In the genomic region with DNA sequence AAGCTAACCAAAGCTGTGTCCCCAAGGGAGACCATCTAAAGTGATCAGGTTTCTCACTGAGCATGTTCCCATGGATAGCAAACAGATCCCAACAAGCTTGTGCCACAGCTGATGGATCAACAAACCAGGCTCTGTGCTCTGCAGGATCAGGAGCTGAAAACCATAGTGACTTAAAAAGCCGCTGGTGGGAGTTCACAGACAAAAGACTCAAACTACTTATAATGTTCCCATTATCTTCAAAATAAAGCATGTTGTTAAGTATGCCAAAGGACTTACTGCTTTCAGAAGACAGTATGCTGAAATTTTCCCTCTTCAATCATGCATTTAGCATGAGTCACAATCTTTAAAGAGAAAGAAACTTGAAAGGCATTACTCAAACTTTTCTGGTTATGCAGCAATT, we compare ENCODE assay signal across 21 mouse cellular contexts.
DNase-seq lines count a peak whose midpoint lies in the region; ATAC-seq and TF ChIP-seq lines count a peak whose summit lies in the region.
"Had no signal": no experiment of that assay in that cellular context is flagged by ENCODE, and none has a peak within 500 bp of the region (broad histone marks: within the 10 kb centered on the region; RNA-seq: fewer than 3 reads in every experiment).

No protein-coding gene starts in this region.

- no peaks in the 10 kb centered on the region for H3K36me3 ChIP-seq in hindbrain, postnatal 0 days (ENCODE audit: insufficient read depth, low read length)
- H3K36me3 ChIP-seq in hindbrain, embryonic 14.5 days (replicated peaks; ENCODE audit: control insufficient read depth, insufficient read depth): no peaks in the 10 kb centered on the region
- H3K36me3 ChIP-seq in forebrain, embryonic 15.5 days: no peaks in the 10 kb centered on the region
- H3K36me3 ChIP-seq: embryonic facial prominence, embryonic 15.5 days; heart, embryonic 13.5 days; hindbrain, embryonic 13.5 days had no signal

- H3K4me1 ChIP-seq in hindbrain, postnatal 0 days (ENCODE audit: insufficient read depth, low read length): no peaks in the 10 kb centered on the region
- no peaks in the 10 kb centered on the region for H3K4me1 ChIP-seq in hindbrain, embryonic 14.5 days (replicated peaks; ENCODE audit: control insufficient read depth, insufficient read depth, low read length)
- no peaks in the 10 kb centered on the region for H3K4me1 ChIP-seq in forebrain, embryonic 15.5 days
- H3K4me1 ChIP-seq: embryonic facial prominence, embryonic 15.5 days; heart, embryonic 13.5 days; hindbrain, embryonic 13.5 days had no signal

- no peak overlapping the region for H3K27ac ChIP-seq in hindbrain, postnatal 0 days
- H3K27ac ChIP-seq in hindbrain, embryonic 14.5 days: no peak overlapping the region
- H3K27ac ChIP-seq in forebrain, embryonic 15.5 days (replicated peaks): no peak overlapping the region
- H3K27ac ChIP-seq: embryonic facial prominence, embryonic 15.5 days; gastrocnemius, adult 2 months; heart, embryonic 13.5 days; hindbrain, embryonic 13.5 days had no signal

- 20% methylated on average over 1 of the region's 1 CpGs for WGBS in hindbrain, postnatal 0 days
- 28% methylated on average over 1 of the region's 1 CpGs for WGBS in hindbrain, embryonic 14.5 days
- WGBS in forebrain, embryonic 15.5 days: 2% methylated on average over 1 of the region's 1 CpGs

- no peak overlapping the region for H3K4me2 ChIP-seq in hindbrain, postnatal 0 days (ENCODE audit: low read depth, low read length)
- H3K4me2 ChIP-seq in hindbrain, embryonic 14.5 days (replicated peaks): no peak overlapping the region
- no peak overlapping the region for H3K4me2 ChIP-seq in forebrain, embryonic 15.5 days (replicated peaks)
- H3K4me2 ChIP-seq: embryonic facial prominence, embryonic 15.5 days; heart, embryonic 13.5 days; hindbrain, embryonic 13.5 days had no signal

- H3K9me3 ChIP-seq in hindbrain, postnatal 0 days (ENCODE audit: low read length): no peaks in the 10 kb centered on the region
- no peaks in the 10 kb centered on the region for H3K9me3 ChIP-seq in hindbrain, embryonic 14.5 days (ENCODE audit: control insufficient read depth, low read length)
- no peaks in the 10 kb centered on the region for H3K9me3 ChIP-seq in forebrain, embryonic 15.5 days
- H3K9me3 ChIP-seq: embryonic facial prominence, embryonic 15.5 days; heart, embryonic 13.5 days; hindbrain, embryonic 13.5 days had no signal

- no peak for TF ChIP-seq CTCF in hindbrain, postnatal 0 days (IDR thresholded peaks at IDR 0.05; ENCODE audit: low read depth)

- no peak overlapping the region for H3K9ac ChIP-seq in hindbrain, postnatal 0 days (replicated peaks; ENCODE audit: low read length)
- H3K9ac ChIP-seq in hindbrain, embryonic 14.5 days: no peak overlapping the region
- no peak overlapping the region for H3K9ac ChIP-seq in forebrain, embryonic 15.5 days (replicated peaks)
- H3K9ac ChIP-seq: embryonic facial prominence, embryonic 15.5 days; heart, embryonic 13.5 days; hindbrain, embryonic 13.5 days had no signal

- 0 out of 2 replicates have a peak, but pooled peaks have one; percentile 40 for ATAC-seq in hindbrain, postnatal 0 days
- ATAC-seq in hindbrain, embryonic 14.5 days (ENCODE audit: low FRiP score): no peak
- no peak for ATAC-seq in forebrain, embryonic 15.5 days (replicated peaks)
- ATAC-seq: forebrain, embryonic 16.5 days; intestine, embryonic 16.5 days had no signal

- no peaks in the 10 kb centered on the region for H3K27me3 ChIP-seq in hindbrain, postnatal 0 days (ENCODE audit: insufficient read depth, low read length)
- H3K27me3 ChIP-seq in hindbrain, embryonic 14.5 days (ENCODE audit: control insufficient read depth, insufficient read depth, low read length): no peaks in the 10 kb centered on the region
- no peaks in the 10 kb centered on the region for H3K27me3 ChIP-seq in forebrain, embryonic 15.5 days
- H3K27me3 ChIP-seq: embryonic facial prominence, embryonic 15.5 days; heart, embryonic 13.5 days; hindbrain, embryonic 13.5 days had no signal

- H3K4me3 ChIP-seq in hindbrain, postnatal 0 days (ENCODE audit: low read length): no peak overlapping the region
- no peak overlapping the region for H3K4me3 ChIP-seq in hindbrain, embryonic 14.5 days (replicated peaks; ENCODE audit: low read length)
- no peak overlapping the region for H3K4me3 ChIP-seq in forebrain, embryonic 15.5 days
- H3K4me3 ChIP-seq: embryonic facial prominence, embryonic 15.5 days; erythroblast, embryonic 14.5 days; gastrocnemius, adult 2 months; heart, embryonic 13.5 days; hindbrain, embryonic 13.5 days had no signal

- no peak for DNase-seq in hindbrain, postnatal 0 days (ENCODE audit: low spot score)
- no peak for DNase-seq in hindbrain, embryonic 14.5 days (ENCODE audit: low spot score)
- DNase-seq in brain, adult 2 months (ENCODE audit: low read depth, low spot score): peak; percentile 28
- DNase-seq in embryo, embryonic 10.5 days (ENCODE audit: low spot score): peak; percentile 18
- no peak for DNase-seq in kidney, adult 8-10 months
- DNase-seq: adrenal gland, adult 8-10 months; cerebellum, adult 11-12 months; cerebellum, adult 9-10 months; cerebellum, postnatal 25 days; gastrocnemius, adult 2 months; gastrocnemius, postnatal 36 days; heart, adult 11 months; heart, postnatal 36 days; kidney, adult 2 months had no signal

Comparison
In these comparisons a context has a peak if more than half of its experiments do, and no peak if none do; other contexts are left out.
1. DNase-seq: peak in brain, adult 2 months (single experiment) and embryo, embryonic 10.5 days (single experiment); none in hindbrain, postnatal 0 days (single experiment), hindbrain, embryonic 14.5 days (single experiment) and kidney, adult 8-10 months (0 of 2).